Mouse (Mus musculus): Measurements from ENCODE around the gene 1700031F05Rik.
"Not testable (repeated sequence)": the region's sequence is repeated elsewhere in the genome, so short reads cannot be mapped to it uniquely, and the experiment has no call there.

1700031F05Rik gene

GRCm38 (mm10) chrX:102867871-102868270 lies at the start of gene 1700031F05Rik:
TSS of gene 1700031F05Rik (minus strand) at chrX:102867971.
- H3K4me1 ChIP-seq (replicated peaks; ENCODE audit: low read depth, low read length), result no peaks in the 10 kb centered on the region
- H3K27me3 ChIP-seq (ENCODE audit: insufficient read depth, low read length), result no peaks in the 10 kb centered on the region
- H3K4me3 ChIP-seq (replicated peaks; ENCODE audit: low read length), result no peak within 1 kb of the TSS
- no peaks in the 10 kb centered on the region for H3K36me3 ChIP-seq (ENCODE audit: insufficient read depth, low read length)
- H3K9me3 ChIP-seq (ENCODE audit: low read length), result no peaks in the 10 kb centered on the region
- no peak for TF ChIP-seq POU5F1 (IDR thresholded peaks at IDR 0.05; ENCODE audit: borderline replicate concordance, low read length)
- no peak for TF ChIP-seq CTCF (conservative IDR thresholded peaks at IDR 0.05; ENCODE audit: low read length)
- no peak for TF ChIP-seq NANOG (IDR thresholded peaks at IDR 0.05; ENCODE audit: borderline replicate concordance, low read length)

- H3K27me3 ChIP-seq (ENCODE audit: insufficient read depth, low read length); H3K4me3 ChIP-seq (replicated peaks; ENCODE audit: low read length); H3K4me1 ChIP-seq (replicated peaks; ENCODE audit: low read depth, low read length); H3K36me3 ChIP-seq (ENCODE audit: insufficient read depth, low read length); H3K9me3 ChIP-seq (ENCODE audit: low read length): not testable (repeated sequence)
Observed at GRCm38 (mm10) chrX:102914823-102915222, 47.1 kb upstream of the 1700031F05Rik start.

- H3K4me3 ChIP-seq (replicated peaks; ENCODE audit: low read length); H3K4me1 ChIP-seq (replicated peaks; ENCODE audit: low read depth, low read length); H3K36me3 ChIP-seq (ENCODE audit: insufficient read depth, low read length); H3K27me3 ChIP-seq (ENCODE audit: insufficient read depth, low read length): not testable (repeated sequence)
- peaks cover 16% of the 10 kb centered on the region for H3K9me3 ChIP-seq (ENCODE audit: low read length)
Observed at GRCm38 (mm10) chrX:102908587-102908986, 40.8 kb upstream of the 1700031F05Rik start, which contains the start of the genes Dmrtc1a and 1700011M02Rik. TSS of gene Dmrtc1a (minus strand) at chrX:102908687. TSS of gene 1700011M02Rik (plus strand) at chrX:102908905.

- H3K9me3 ChIP-seq (ENCODE audit: low read length); H3K4me3 ChIP-seq (replicated peaks; ENCODE audit: low read length); H3K27me3 ChIP-seq (ENCODE audit: insufficient read depth, low read length); H3K4me1 ChIP-seq (replicated peaks; ENCODE audit: low read depth, low read length); H3K36me3 ChIP-seq (ENCODE audit: insufficient read depth, low read length): not testable (repeated sequence)
Observed at GRCm38 (mm10) chrX:102854516-102854915, 13.3 kb downstream of the 1700031F05Rik start, which contains the start of gene Dmrtc1c2. TSS of gene Dmrtc1c2 (minus strand) at chrX:102854616.

- H3K9me3 ChIP-seq (ENCODE audit: low read length), result no peaks in the 10 kb centered on the region
- H3K36me3 ChIP-seq (ENCODE audit: insufficient read depth, low read length), result no peaks in the 10 kb centered on the region
- no peaks in the 10 kb centered on the region for H3K27me3 ChIP-seq (ENCODE audit: insufficient read depth, low read length)
- H3K4me3 ChIP-seq (replicated peaks; ENCODE audit: low read length), result no peak overlapping the region
- H3K4me1 ChIP-seq (replicated peaks; ENCODE audit: low read depth, low read length), result no peaks in the 10 kb centered on the region
- TF ChIP-seq POU5F1 (IDR thresholded peaks at IDR 0.05; ENCODE audit: borderline replicate concordance, low read length) (no peak), CTCF (conservative IDR thresholded peaks at IDR 0.05; ENCODE audit: low read length) (no peak), NANOG (IDR thresholded peaks at IDR 0.05; ENCODE audit: borderline replicate concordance, low read length) (no peak)
Observed at GRCm38 (mm10) chrX:102812311-102812710, 55.5 kb downstream of the 1700031F05Rik start.

Data from E14TG2a.4 (cell line).